Mouse (Mus musculus) midbrain, postnatal 0 days (tissue): ENCODE results near the gene Cep128. TPM values are rescaled to one million over a fixed set of nuclear protein-coding genes. Genes with fewer than 3 reads are reported as not detected.

Source experiments
- ATAC-seq: fragments of 200-750 bp; cut with Nextera tagmentation; 2 replicates; pipeline ENCODE4 v1.8.0; 2017; ENCODE audit warnings: moderate number of reproducible peaks, mild to moderate bottlenecking, moderate TSS enrichment, moderate library complexity; ENCODE audit not compliant: low FRiP score
- DNase-seq: peaks from one replicate; pipeline ENCODE4 v3.0.0-alpha.2; 2015; ENCODE audit warnings: low spot score
- H3K27ac ChIP-seq: fragments of 300-500 bp; sonication (generic); 2 replicates; pipeline ENCODE4 v1.5.1; 2014; ENCODE audit warnings: low read depth, mild to moderate bottlenecking, low read length, mixed read lengths
- H3K27me3 ChIP-seq: fragments of 300-500 bp; sonication (generic); 2 replicates; pipeline ENCODE4 v1.6.1; 2014; ENCODE audit warnings: low read length, control low read depth, mixed read lengths; ENCODE audit not compliant: insufficient read depth
- H3K36me3 ChIP-seq: fragments of 300-500 bp; sonication (generic); 2 replicates; pipeline ENCODE4 v1.6.1; 2014; ENCODE audit warnings: low read length, control low read depth, mixed read lengths; ENCODE audit not compliant: insufficient read depth
- H3K4me1 ChIP-seq: fragments of 300-500 bp; sonication (generic); 2 replicates; pipeline ENCODE4 v1.6.1; 2014; ENCODE audit warnings: mild to moderate bottlenecking, control low read depth, antibody characterized with exemption, low read length, mixed read lengths; ENCODE audit not compliant: insufficient read depth
- H3K4me2 ChIP-seq: fragments of 300-500 bp; sonication (generic); 2 replicates; pipeline ENCODE4 v1.6.1; 2014; ENCODE audit warnings: low read depth, mild to moderate bottlenecking, low read length, mixed read lengths; ENCODE audit not compliant: poor library complexity, severe bottlenecking
- H3K4me3 ChIP-seq: fragments of 300-500 bp; sonication (generic); 2 replicates; pipeline ENCODE4 v1.5.1; 2014; ENCODE audit warnings: low read depth, mild to moderate bottlenecking, low read length, moderate library complexity
- H3K9ac ChIP-seq: fragments of 300-500 bp; sonication (generic); replicated peaks from 2 replicates; pipeline ENCODE4 v1.6.1; 2014; ENCODE audit warnings: mild to moderate bottlenecking, low read length, moderate library complexity, mixed read lengths; ENCODE audit not compliant: poor library complexity, severe bottlenecking
- H3K9me3 ChIP-seq: fragments of 300-500 bp; sonication (generic); 2 replicates; pipeline ENCODE4 v1.6.1; 2016; ENCODE audit warnings: low read length, control low read depth
- CTCF ChIP-seq: IDR thresholded peaks from 2 replicates; pipeline ENCODE4 v1.5.1; 2016; ENCODE audit warnings: antibody characterized with exemption, mild to moderate bottlenecking
- WGBS: fragments of 180-500 bp; shearing (Covaris S2); extraction: QIAGEN DNeasy Blood & Tissue Kit; methylation state at CpG from one replicate; pipeline ENCODE4 v1.1.7; 2014; 5-methylcytosine and 5-hydroxymethylcytosine counted together
- polyA plus RNA-seq: library from polyadenylated mRNA; unstranded; fragments of >200 nt; fragmentation: Nextera tagmentation; extraction: Ambion mirVana; gene quantifications from 2 replicates; pipeline ENCODE4 v1.2.1, GENCODE M21; 2015
- total RNA-seq: library from RNA; depleted of rRNA; stranded (reverse); fragments of >200 nt; gene quantifications from 2 replicates; pipeline ENCODE4 v1.2.3, GENCODE M21; 2014

The Cep128 gene
- total and polyA plus RNA-seq, 2 experiments from 2014 or later, result 3.3 to 11.4 TPM

DNA sequence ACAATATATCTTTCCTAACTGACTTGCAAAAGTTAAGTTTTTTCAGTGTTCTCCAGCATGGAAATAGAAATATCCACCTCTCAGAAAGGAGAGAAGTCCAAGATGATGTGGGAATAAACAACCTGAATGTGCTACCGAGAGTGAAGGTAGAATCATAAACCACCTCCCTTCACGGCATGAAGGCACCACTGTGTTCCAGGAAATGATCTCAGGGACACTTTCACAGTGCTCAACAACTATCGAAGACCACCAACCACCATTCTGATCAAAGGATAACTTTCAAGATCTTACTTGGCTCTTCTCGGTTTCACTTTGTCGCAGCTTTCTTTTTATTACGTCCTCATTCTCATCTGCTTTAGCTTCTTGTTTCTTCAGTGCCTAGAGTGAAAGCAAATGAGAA is 85.5 kb downstream of the Cep128 start:
- no peaks in the 10 kb centered on the region for H3K36me3 ChIP-seq
- no peaks in the 10 kb centered on the region for H3K27me3 ChIP-seq
- ATAC-seq (no peak), DNase-seq (no peak)
- H3K9me3 ChIP-seq, result no peaks in the 10 kb centered on the region
- H3K4me1 ChIP-seq, result no peaks in the 10 kb centered on the region
- 98% methylated on average over 6 of the region's 6 CpGs for WGBS
- no peak overlapping the region for H3K9ac ChIP-seq
- no peak overlapping the region for H3K27ac ChIP-seq
- H3K4me3 ChIP-seq, result no peak overlapping the region
- TF ChIP-seq CTCF, result no peak
- no peak overlapping the region for H3K4me2 ChIP-seq

- TF ChIP-seq CTCF, result no peak
- no peaks in the 10 kb centered on the region for H3K36me3 ChIP-seq
- H3K4me1 ChIP-seq, result no peaks in the 10 kb centered on the region
- H3K27me3 ChIP-seq, result no peaks in the 10 kb centered on the region
- peak; percentile 27 for DNase-seq
- H3K27ac ChIP-seq, result no peak overlapping the region
- no peak overlapping the region for H3K4me3 ChIP-seq
- H3K9me3 ChIP-seq, result no peaks in the 10 kb centered on the region
- ATAC-seq, result no peak
- no peak overlapping the region for H3K4me2 ChIP-seq
- no peak overlapping the region for H3K9ac ChIP-seq
- WGBS, result 39% methylated on average over 7 of the region's 7 CpGs
Measured at GRCm38 (mm10) chr12:91295870-91296269, 88.3 kb downstream of the Cep128 start.

DNA sequence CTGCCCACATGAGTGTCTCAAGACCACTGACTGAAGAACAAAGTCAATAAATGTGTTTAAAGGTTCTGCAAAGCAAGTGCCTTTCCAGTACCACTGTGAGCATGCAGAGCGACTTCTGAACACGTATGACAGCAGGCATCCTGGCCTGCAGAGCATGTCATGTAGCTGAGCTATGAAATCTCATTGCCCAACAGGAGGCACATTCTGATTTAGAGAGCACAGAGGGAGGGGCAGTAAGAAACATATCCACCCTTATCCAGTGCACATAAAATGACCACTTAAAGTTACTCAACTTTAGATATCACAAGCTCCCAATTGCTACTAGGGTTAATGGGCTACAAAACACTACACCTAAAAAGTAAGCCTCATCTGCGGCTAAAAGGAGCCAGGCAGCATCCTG is 88.8 kb downstream of the Cep128 start:
- no peak overlapping the region for H3K27ac ChIP-seq
- WGBS, result 55% methylated on average over 3 of the region's 3 CpGs
- no peak for ATAC-seq

GRCm38 (mm10) chr12:91273936-91274335 is 110.3 kb downstream of the Cep128 start:
- ATAC-seq, result no peak
- Histone ChIP-seq H3K4me3 (no peak overlapping the region), H3K9me3 (no peaks in the 10 kb centered on the region), H3K27ac (no peak overlapping the region), H3K9ac (no peak overlapping the region), H3K27me3 (no peaks in the 10 kb centered on the region), H3K36me3 (no peaks in the 10 kb centered on the region), H3K4me2 (no peak overlapping the region), H3K4me1 (no peaks in the 10 kb centered on the region)
- TF ChIP-seq CTCF, result no peak
- WGBS, result 88% methylated on average over 2 of the region's 2 CpGs
- DNase-seq, result no peak

More for the DNA sequence above, 88.8 kb downstream of the Cep128 start:
- TF ChIP-seq CTCF, result no peak
- Histone ChIP-seq H3K36me3 (no peaks in the 10 kb centered on the region), H3K4me2 (no peak overlapping the region), H3K4me3 (no peak overlapping the region), H3K27me3 (no peaks in the 10 kb centered on the region), H3K9me3 (no peaks in the 10 kb centered on the region), H3K9ac (no peak overlapping the region), H3K4me1 (no peaks in the 10 kb centered on the region)
- DNase-seq, result no peak

DNA sequence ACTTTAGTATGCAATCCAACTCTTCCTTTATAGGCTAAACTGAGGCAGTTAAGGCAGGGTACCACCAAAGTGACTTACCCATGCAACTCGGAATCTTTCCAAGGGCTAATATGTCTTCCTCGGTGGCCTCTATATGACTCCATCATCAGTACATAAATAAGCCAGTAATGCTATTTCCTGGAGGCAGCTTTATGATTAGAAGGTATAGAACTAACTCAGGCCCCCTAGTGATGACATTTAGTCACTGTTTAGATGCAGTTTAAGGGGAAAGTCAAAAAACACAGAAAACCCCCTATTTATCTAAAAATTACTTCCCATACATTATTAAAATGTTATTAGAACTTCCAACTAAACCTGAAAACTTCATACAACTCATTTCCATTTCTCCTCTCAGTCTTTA is 114.6 kb downstream of the Cep128 start:
- ATAC-seq (no peak), DNase-seq (no peak)
- H3K4me2 ChIP-seq, result no peak overlapping the region
- no peak overlapping the region for H3K27ac ChIP-seq
- H3K4me1 ChIP-seq, result no peaks in the 10 kb centered on the region
- WGBS, result 94% methylated on average over 2 of the region's 2 CpGs
- TF ChIP-seq CTCF, result no peak
- no peaks in the 10 kb centered on the region for H3K36me3 ChIP-seq
- no peak overlapping the region for H3K9ac ChIP-seq
- H3K9me3 ChIP-seq, result no peaks in the 10 kb centered on the region
- H3K4me3 ChIP-seq, result no peak overlapping the region
- H3K27me3 ChIP-seq, result no peaks in the 10 kb centered on the region

DNA sequence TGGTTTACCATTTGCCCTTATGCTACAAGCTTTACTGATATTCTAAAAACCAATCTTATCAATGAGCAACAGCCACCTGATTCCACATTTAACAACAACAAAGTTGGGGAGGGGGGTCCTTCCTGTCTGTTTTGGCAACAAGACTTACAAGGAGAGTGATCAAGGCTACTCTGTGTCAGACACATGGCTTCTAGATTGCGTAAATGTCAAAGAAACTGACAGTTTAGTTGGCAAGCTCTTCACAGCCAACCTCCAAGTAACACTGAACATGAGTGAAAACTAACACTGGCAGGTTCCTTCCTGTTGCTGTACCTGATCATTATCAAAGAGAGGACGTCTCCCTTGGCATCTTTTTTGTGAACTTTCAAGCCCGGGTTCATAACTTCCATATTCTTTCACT is 115.2 kb downstream of the Cep128 start:
- WGBS, result 89% methylated on average over 3 of the region's 3 CpGs
- H3K27me3 ChIP-seq, result no peaks in the 10 kb centered on the region
- H3K27ac ChIP-seq, result no peak overlapping the region
- DNase-seq (no peak), ATAC-seq (no peak)
- TF ChIP-seq CTCF, result no peak
- no peaks in the 10 kb centered on the region for H3K9me3 ChIP-seq
- H3K4me3 ChIP-seq, result no peak overlapping the region
- no peaks in the 10 kb centered on the region for H3K36me3 ChIP-seq
- H3K9ac ChIP-seq, result no peak overlapping the region
- H3K4me1 ChIP-seq, result no peaks in the 10 kb centered on the region
- H3K4me2 ChIP-seq, result no peak overlapping the region
